Comparison of ENCODE assay signal across 17 mouse cellular contexts in genomic region chr8:113691622-113692343, GRCm38 (mm10). TPM values are rescaled to one million over a fixed set of nuclear protein-coding genes. Genes with fewer than 3 reads are reported as not detected.
A peak's percentile ranks its signal among the peaks of the same experiment; 100 is the strongest.
DNase-seq lines count a peak whose midpoint lies in the region; ATAC-seq lines count a peak whose summit lies in the region.
"Had no signal": no experiment of that assay in that cellular context is flagged by ENCODE, and none has a peak within 500 bp of the region (broad histone marks: within the 10 kb centered on the region; RNA-seq: fewer than 3 reads in every experiment).

No protein-coding gene starts in this region.

- H3K4me2 ChIP-seq in limb, embryonic 12.5 days = peak overlapping the region; percentile 17
- H3K4me2 ChIP-seq: liver, embryonic 13.5 days had no signal

- ATAC-seq in cerebellum, adult (ENCODE audit: insufficient number of reproducible peaks, low FRiP score, low TSS enrichment) = 0 out of 2 replicates have a peak, but pooled peaks have one; percentile 31
- ATAC-seq in limb, embryonic 12.5 days (ENCODE audit: insufficient number of reproducible peaks, insufficient read depth, low FRiP score, low TSS enrichment, low read depth) = no peak
- ATAC-seq: CD4-positive, CD25-positive, alpha-beta regulatory T cell, adult 4 months; Patski had no signal

- H3K27me3 ChIP-seq in limb, embryonic 12.5 days = peaks cover 17% of the 10 kb centered on the region
- H3K27me3 ChIP-seq: liver, embryonic 13.5 days; Patski had no signal

- no peaks in the 10 kb centered on the region for H3K9me3 ChIP-seq in limb, embryonic 12.5 days
- H3K9me3 ChIP-seq: liver, embryonic 13.5 days had no signal

- no peaks in the 10 kb centered on the region for H3K36me3 ChIP-seq in limb, embryonic 12.5 days
- H3K36me3 ChIP-seq: liver, embryonic 13.5 days had no signal

- intact Hi-C loops in left cerebral cortex, postnatal 4 days (cut with DNase I) = no loop called here
- intact Hi-C loops in left cerebral cortex, postnatal 36 days (cut with DNase I) = no loop called here

- no peak overlapping the region for H3K4me3 ChIP-seq in limb, embryonic 12.5 days (replicated peaks)
- H3K4me3 ChIP-seq: liver, embryonic 13.5 days had no signal

- H3K4me1 ChIP-seq in limb, embryonic 12.5 days (replicated peaks) = peaks cover 18% of the 10 kb centered on the region
- H3K4me1 ChIP-seq: liver, embryonic 13.5 days had no signal

- peak; percentile 72 for DNase-seq in left cerebral cortex, postnatal 4 days
- no peak for DNase-seq in left cerebral cortex, postnatal 36 days (ENCODE audit: low spot score in 2 of 2)
- DNase-seq in cerebellum, adult 9-11 months = peak; percentile 21
- no peak for DNase-seq in kidney, postnatal 36 days
- DNase-seq in c-Kit-positive CD71-positive TER-119-positive erythroid progenitor cells, embryonic 14.5 days (ENCODE audit: low spot score) = no peak
- DNase-seq: adrenal gland, adult 8-10 months; heart, postnatal 4 days; liver, embryonic 13.5 days; right cerebral cortex, postnatal 4 days had no signal

- 43% methylated on average over 14 of the region's 14 CpGs for WGBS in limb, embryonic 12.5 days

- H3K9ac ChIP-seq in limb, embryonic 12.5 days (replicated peaks) = no peak overlapping the region
- H3K9ac ChIP-seq: liver, embryonic 13.5 days had no signal

- 0 out of 2 replicates have a peak overlapping the region, but pooled peaks have one; percentile 18 for H3K27ac ChIP-seq in limb, embryonic 12.5 days
- H3K27ac ChIP-seq: liver, embryonic 13.5 days had no signal

RNA-seq across cellular contexts. Expression of gene Syce1l, which starts 48.8 kb away (rescaled TPM):
- total RNA-seq in left cerebral cortex, postnatal 4 days (2021) = 1 to 10 TPM; 1.0 to 1.5 TPM
- under 1 TPM in 1 of 2 experiments, not detected in 1; 0.79 TPM for total RNA-seq in left cerebral cortex, postnatal 36 days (2021)
- polyA plus RNA-seq in limb, embryonic 12.5 days (2016; fragmentation: Nextera tagmentation; extraction: Ambion mirVana) = not detected in 2 replicates
- total RNA-seq: heart, adult 8-10 months; heart, postnatal 4 days; layer of hippocampus, postnatal 36 days had no signal
- polyA plus RNA-seq: CD4-positive, CD25-positive, alpha-beta regulatory T cell, adult 4 months; kidney, embryonic 14.5 days; liver, embryonic 13.5 days; Patski; stomach, embryonic 14.5 days had no signal

RNA-seq across cellular contexts. Expression of gene Mon1b, which starts 56.4 kb away (rescaled TPM):
- 10 to 100 TPM; 21.6 to 21.9 TPM for total RNA-seq in left cerebral cortex, postnatal 4 days (2021)
- total RNA-seq in left cerebral cortex, postnatal 36 days (2021) = 10 to 100 TPM; 24.0 to 25.1 TPM
- polyA plus RNA-seq in limb, embryonic 12.5 days (2016; fragmentation: Nextera tagmentation; extraction: Ambion mirVana) = 4.5 and 6.2 TPM in 2 replicates

Comparison
In these comparisons a context has a peak if more than half of its experiments do, and no peak if none do; other contexts are left out.
1. DNase-seq: peak in left cerebral cortex, postnatal 4 days (single experiment) and cerebellum, adult 9-11 months (single experiment); none in left cerebral cortex, postnatal 36 days (0 of 2), kidney, postnatal 36 days (0 of 2) and c-Kit-positive CD71-positive TER-119-positive erythroid progenitor cells, embryonic 14.5 days (single experiment).